Mouse (Mus musculus): ENCODE data around the gene Cmah.

GRCm38 (mm10) chr13:24498342-24498741, 171.1 kb downstream of the Cmah start:
- no peak for TF ChIP-seq CTCF (IDR thresholded peaks at IDR 0.05; ENCODE audit: insufficient read depth, low read length)
- no peak for TF ChIP-seq POLR2A (IDR thresholded peaks at IDR 0.05; ENCODE audit: borderline replicate concordance, extremely low read depth, low read depth, low read length)

Measured in lung, adult 2 months (tissue).